Mouse (Mus musculus) Patski (cell line): ENCODE data around the gene Zbtb38. TPM values are rescaled to one million over a fixed set of nuclear protein-coding genes. Genes with fewer than 3 reads are reported as not detected.

Source experiments
- ATAC-seq: fragments of 100-300 bp; one replicate; pipeline ENCODE4 v1.8.0; 2021
- CTCF ChIA-PET: fragments of 350-600 bp; sonication (Branson Sonifier 250); formaldehyde crosslinking; loops from one replicate; lab custom pipeline; 2022; ENCODE audit warnings: inconsistent platforms; lab: Charles Lee
- POLR2A ChIA-PET: fragments of 350-600 bp; sonication (Branson Sonifier 250); formaldehyde crosslinking; loops from one replicate; lab custom pipeline; 2022; ENCODE audit warnings: antibody characterized with exemption, inconsistent platforms; lab: Charles Lee
- DNase-seq: peaks from one replicate; pipeline ENCODE4 v3.0.0-alpha.2; 2011; ENCODE audit warnings: low read depth, low spot score
- H3K27me3 ChIP-seq: fragments of 371-371 bp; one replicate; pipeline ENCODE4 v1.5.1; 2021
- CTCF ChIP-seq: fragments of 100-300 bp; IDR thresholded peaks from one replicate; pipeline ENCODE4 v1.5.1; 2021
- in situ Hi-C: fragments of 300-500 bp; cut with MboI; formaldehyde crosslinking; loops from 3 replicates; pipeline ENCODE4 v1.11.1; 2018; ENCODE audit warnings: low pct_unique_long_range_greater_than_20kb, mixed read lengths
- polyA plus RNA-seq: library from polyadenylated mRNA; unstranded; gene quantifications from one replicate; pipeline ENCODE4 v1.2.3, GENCODE M21; 2021

Zbtb38 gene
- polyA plus RNA-seq, 1 experiment from 2014 or later: 59.2 TPM

DNA sequence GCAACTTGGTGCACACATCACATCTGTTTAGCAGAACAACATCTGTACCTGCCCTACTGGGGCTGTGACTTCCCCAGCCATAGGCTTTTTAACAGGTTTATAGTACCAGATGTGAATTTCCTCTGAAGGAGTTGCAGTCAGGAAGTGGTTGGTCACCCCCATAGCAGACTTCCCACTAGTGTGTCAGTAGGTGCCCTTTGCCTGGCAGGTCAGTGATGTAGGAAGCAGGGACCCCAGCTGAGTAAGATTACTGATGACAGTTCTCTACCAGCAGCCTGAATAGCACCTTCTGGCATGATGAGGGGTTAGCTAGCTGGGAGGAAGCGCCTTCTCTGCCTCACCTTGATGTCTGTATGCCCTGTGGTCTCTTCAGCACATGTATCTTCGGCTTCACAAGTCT, 118.9 kb downstream of the Zbtb38 start:
- ATAC-seq: no peak
- DNase-seq: no peak

More for the DNA sequence above, 118.9 kb downstream of the Zbtb38 start:
- POLR2A ChIA-PET: no interaction called here
- no peaks in the 10 kb centered on the region for H3K27me3 ChIP-seq
- in situ Hi-C loops: no loop called here
- TF ChIP-seq CTCF: no peak
- CTCF ChIA-PET: no interaction called here

Other genes with a start within 250 kb of the Zbtb38 start
- gene Gm28729, start 227.6 kb downstream of the Zbtb38 start, polyA plus RNA-seq: not detected
- 14.6 TPM for gene Rasa2, start 121.2 kb downstream of the Zbtb38 start, polyA plus RNA-seq
- 26.8 TPM for gene Pxylp1, start 139.8 kb upstream of the Zbtb38 start, polyA plus RNA-seq